Mouse (Mus musculus) kidney, adult 10 weeks (tissue): ENCODE measurements around the gene Azi2. TPM values are rescaled to one million over a fixed set of nuclear protein-coding genes. Genes with fewer than 3 reads are reported as not detected.

Experiments used
- polyA plus RNA-seq: library from polyadenylated mRNA; stranded (reverse); fragments of 350-450 nt; fragmentation: Illumina TruSeq; extraction: RNeasy Lipid Tissue Mini Kit (QIAGEN cat#74804); gene quantifications from one replicate; pipeline ENCODE4 v1.2.3, GENCODE M21; 2014; ENCODE audit warnings: low read depth, low replicate concordance

Azi2 gene
- polyA plus RNA-seq = 183 TPM

DNA sequence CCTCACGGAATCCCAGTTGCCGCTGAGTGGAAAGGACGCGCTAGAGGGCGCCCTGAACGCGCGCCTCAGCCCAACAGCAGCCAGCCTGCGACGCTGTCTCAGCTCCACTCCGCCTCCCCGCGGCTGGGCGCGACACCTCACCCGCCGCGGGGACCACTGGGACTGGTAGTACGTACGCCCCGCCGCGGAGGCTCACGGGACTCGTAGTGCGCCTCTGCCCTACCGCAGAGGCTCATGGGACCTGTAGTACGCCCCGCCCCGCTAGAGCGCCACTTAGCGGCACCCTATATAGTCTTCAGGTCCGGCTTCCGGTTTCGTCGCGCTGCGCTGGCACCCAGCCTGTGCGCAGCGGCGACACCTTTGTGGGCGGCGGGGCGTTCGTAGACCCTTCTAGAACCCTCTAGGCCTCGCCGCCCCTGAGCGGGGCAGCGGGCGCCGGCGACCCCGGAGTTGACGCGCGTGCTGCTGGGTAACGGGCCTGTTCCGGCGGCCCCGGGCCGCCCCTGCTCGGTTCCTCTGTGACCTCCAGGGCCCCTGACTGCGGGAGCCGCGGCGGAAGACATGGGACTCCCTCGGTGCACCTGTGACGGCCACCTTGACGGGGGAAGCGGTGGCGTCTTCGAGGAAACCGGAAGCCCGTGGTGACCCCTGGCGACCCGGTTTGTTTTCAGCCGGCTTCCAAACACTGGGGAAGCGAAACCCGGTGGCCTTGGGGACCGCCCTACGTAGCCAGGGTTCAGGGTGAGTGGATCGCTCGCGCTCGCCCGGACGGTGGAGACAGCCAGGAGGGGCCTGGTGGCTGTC, at the start of gene Azi2:
Azi2 (plus strand) TSS at position 282 of the 804 bp plus-strand sequence.

Other genes starting within 250 kb of the Azi2 start
- 123 TPM for gene Cmc1, start 109.7 kb downstream of the Azi2 start, polyA plus RNA-seq